In genomic region chr11:102267480-102267879, GRCm38 (mm10) we compare ENCODE assay signal across 7 mouse cellular contexts. TPM values are rescaled to one million over a fixed set of nuclear protein-coding genes. Genes with fewer than 3 reads are reported as not detected.
DNase-seq lines count a peak whose midpoint lies in the region; ATAC-seq lines count a peak whose summit lies in the region.

No protein-coding gene starts in this region.

- 7% methylated on average over 10 of the region's 11 CpGs for WGBS in hindbrain, embryonic 16.5 days

- H3K27ac ChIP-seq in hindbrain, embryonic 16.5 days (ENCODE audit: low read depth, low read length), result no peak overlapping the region

- peak; percentile 65; the same call in 1 of the 2 replicates for ATAC-seq in hindbrain, embryonic 16.5 days
- ATAC-seq in megakaryocyte progenitor cell, adult 5-6 weeks (replicated peaks; ENCODE audit: poor library complexity), result peak; percentile 95

- no peaks in the 10 kb centered on the region for H3K27me3 ChIP-seq in hindbrain, embryonic 16.5 days (replicated peaks; ENCODE audit: control insufficient read depth, insufficient read depth, low read length)

- H3K36me3 ChIP-seq in hindbrain, embryonic 16.5 days (ENCODE audit: control insufficient read depth, insufficient read depth, low read length), result no peaks in the 10 kb centered on the region

- H3K9ac ChIP-seq in hindbrain, embryonic 16.5 days (ENCODE audit: low read depth, low read length), result no peak overlapping the region

- peaks cover 3% of the 10 kb centered on the region; the same call in 1 of the 2 replicates for H3K4me1 ChIP-seq in hindbrain, embryonic 16.5 days (ENCODE audit: control insufficient read depth, insufficient read depth, low read depth, low read length)

- no peak overlapping the region for H3K4me3 ChIP-seq in hindbrain, embryonic 16.5 days (ENCODE audit: low read length)

- intact Hi-C loops in left cerebral cortex, postnatal 10 days (cut with DNase I), result loop anchor here (5.0 kb wide), 2 partner anchors 110 to 160 kb away; partner anchors contain the start of genes Pyy and Tmem101

- H3K9me3 ChIP-seq in hindbrain, embryonic 16.5 days (ENCODE audit: control insufficient read depth, low read length), result no peaks in the 10 kb centered on the region

- peak; percentile 96 for DNase-seq in ZHBTc4 (ENCODE audit: low read depth, low spot score)
- DNase-seq in cerebellum, postnatal 25 days, result peak; percentile 73 to 82
- peak; percentile 63 to 70 for DNase-seq in gastrocnemius, adult 8-10 months (ENCODE audit: low spot score in 2 of 2)
- peak; percentile 60 to 84 for DNase-seq in left cerebral cortex, postnatal 10 days (ENCODE audit: extremely low spot score in 1 of 2, low spot score in 2 of 2)
- peak; percentile 34 to 41 for DNase-seq in right cerebral cortex, postnatal 36 days (ENCODE audit: low spot score in 2 of 2)

- H3K4me2 ChIP-seq in hindbrain, embryonic 16.5 days (ENCODE audit: low read length), result no peak overlapping the region

RNA-seq across cellular contexts. Expression of gene Asb16, which starts 1.1 kb away (rescaled TPM):
- 10 to 100 TPM; 92.5 to 99.3 (median 93.6) TPM for total RNA-seq in gastrocnemius, adult 8-10 months (2022)
- polyA plus RNA-seq in hindbrain, embryonic 16.5 days (2015; fragmentation: Nextera tagmentation; extraction: Ambion mirVana), result 0.09 and 0.11 TPM in 2 replicates
- total RNA-seq in left cerebral cortex, postnatal 10 days (2021), result under 1 TPM; 0.49 to 0.71 TPM
- 1.5 and 2.0 TPM in 2 replicates for total RNA-seq in megakaryocyte progenitor cell, adult 5-6 weeks (2015)
- total RNA-seq in megakaryocyte progenitor cell, adult 5-6 weeks (2017), result 0.54 and 0.58 TPM in 2 replicates

RNA-seq across cellular contexts. Expression of gene Tmub2, which starts 17.3 kb away (rescaled TPM):
- 10 to 100 TPM; 14.7 to 15.8 (median 15.0) TPM for total RNA-seq in gastrocnemius, adult 8-10 months (2022)
- polyA plus RNA-seq in hindbrain, embryonic 16.5 days (2015; fragmentation: Nextera tagmentation; extraction: Ambion mirVana), result 81.6 and 85.0 TPM in 2 replicates
- 10 to 100 TPM; 61.2 to 64.4 TPM for total RNA-seq in left cerebral cortex, postnatal 10 days (2021)
- total RNA-seq in megakaryocyte progenitor cell, adult 5-6 weeks (2015), result 15.3 and 16.3 TPM in 2 replicates
- 21.4 and 24.8 TPM in 2 replicates for total RNA-seq in megakaryocyte progenitor cell, adult 5-6 weeks (2017)

RNA-seq across cellular contexts. Expression of gene BC030867, which starts 18.8 kb away (rescaled TPM):
- total RNA-seq in gastrocnemius, adult 8-10 months (2022), result not detected
- 2.9 and 3.6 TPM in 2 replicates for polyA plus RNA-seq in hindbrain, embryonic 16.5 days (2015; fragmentation: Nextera tagmentation; extraction: Ambion mirVana)
- total RNA-seq in left cerebral cortex, postnatal 10 days (2021), result under 1 TPM; 0.83 to 0.99 TPM
- 20.7 and 21.1 TPM in 2 replicates for total RNA-seq in megakaryocyte progenitor cell, adult 5-6 weeks (2015)
- total RNA-seq in megakaryocyte progenitor cell, adult 5-6 weeks (2017), result 5.9 and 6.7 TPM in 2 replicates

RNA-seq across cellular contexts. Expression of gene Atxn7l3, which starts 29.0 kb away (rescaled TPM):
- 10 to 100 TPM in 3 of 4 experiments, 1 to 10 TPM in 1; 9.3 to 14.5 (median 11.1) TPM for total RNA-seq in gastrocnemius, adult 8-10 months (2022)
- 26.6 and 29.2 TPM in 2 replicates for polyA plus RNA-seq in hindbrain, embryonic 16.5 days (2015; fragmentation: Nextera tagmentation; extraction: Ambion mirVana)
- 100 to 1,000 TPM; 187 TPM for total RNA-seq in left cerebral cortex, postnatal 10 days (2021)
- total RNA-seq in megakaryocyte progenitor cell, adult 5-6 weeks (2015), result 19.0 and 19.1 TPM in 2 replicates
- total RNA-seq in megakaryocyte progenitor cell, adult 5-6 weeks (2017), result 19.5 and 25.6 TPM in 2 replicates

RNA-seq across cellular contexts. Expression of gene Hdac5, which starts 37.5 kb away (rescaled TPM):
- 10 to 100 TPM; 77.5 to 86.2 (median 83.2) TPM for total RNA-seq in gastrocnemius, adult 8-10 months (2022)
- 75.8 and 83.0 TPM in 2 replicates for polyA plus RNA-seq in hindbrain, embryonic 16.5 days (2015; fragmentation: Nextera tagmentation; extraction: Ambion mirVana)
- total RNA-seq in left cerebral cortex, postnatal 10 days (2021), result 100 to 1,000 TPM; 190 TPM
- total RNA-seq in megakaryocyte progenitor cell, adult 5-6 weeks (2015), result 18.6 and 20.6 TPM in 2 replicates
- total RNA-seq in megakaryocyte progenitor cell, adult 5-6 weeks (2017), result 18.7 and 22.1 TPM in 2 replicates

Comparison
In these comparisons a context has a peak if more than half of its experiments do, and no peak if none do; other contexts are left out.
1. DNase-seq: peak in every context shown above with its lines; median percentile 96 in ZHBTc4; 78 in cerebellum, postnatal 25 days; 72 in left cerebral cortex, postnatal 10 days; 66 in gastrocnemius, adult 8-10 months; 38 in right cerebral cortex, postnatal 36 days.
2. RNA of gene Asb16, which starts 1.1 kb away (total RNA-seq): 92.5 to 99.3 TPM in gastrocnemius, adult 8-10 months; 0.54 to 2.0 TPM in megakaryocyte progenitor cell, adult 5-6 weeks and 0.49 to 0.71 TPM in left cerebral cortex, postnatal 10 days; every median in the first group is over 10 times any median in the second.